Mouse (Mus musculus): Measurements from ENCODE around the gene Nfib.

- no peak for TF ChIP-seq CTCF (IDR thresholded peaks at IDR 0.05)
- TF ChIP-seq EP300 (IDR thresholded peaks at IDR 0.05) = no peak
These were observed 249.8 kb downstream of the Nfib start for GRCm38 (mm10) chr4:82455617-82456322.

Measured in lung, postnatal 0 days (tissue).